Mouse (Mus musculus) stomach, postnatal 0 days (tissue): Measurements from ENCODE around the gene Crlf2. TPM values are rescaled to one million over a fixed set of nuclear protein-coding genes. Genes with fewer than 3 reads are reported as not detected.

ENCODE experiments used
- ATAC-seq: fragments of 200-750 bp; cut with Nextera tagmentation; 2 replicates; pipeline ENCODE4 v1.8.0; 2017; ENCODE audit not compliant: low FRiP score, low TSS enrichment
- DNase-seq: peaks from one replicate; pipeline ENCODE4 v3.0.0-alpha.2; 2016; ENCODE audit warnings: low spot score
- H3K27ac ChIP-seq: fragments of 300-500 bp; sonication (generic); replicated peaks from 2 replicates; pipeline ENCODE4 v1.5.1; 2014; ENCODE audit warnings: mild to moderate bottlenecking, control low read depth
- H3K27me3 ChIP-seq: fragments of 300-500 bp; sonication (generic); 2 replicates; pipeline ENCODE4 v1.6.1; 2014; ENCODE audit warnings: low read length; ENCODE audit not compliant: control insufficient read depth, insufficient read depth
- H3K36me3 ChIP-seq: fragments of 300-500 bp; sonication (generic); 2 replicates; pipeline ENCODE4 v1.6.1; 2014; ENCODE audit warnings: low read length, mixed read lengths; ENCODE audit not compliant: control insufficient read depth, insufficient read depth
- H3K4me1 ChIP-seq: fragments of 300-500 bp; sonication (generic); replicated peaks from 2 replicates; pipeline ENCODE4 v1.6.1; 2014; ENCODE audit warnings: antibody characterized with exemption; ENCODE audit not compliant: control insufficient read depth, insufficient read depth
- H3K4me2 ChIP-seq: fragments of 300-500 bp; sonication (generic); replicated peaks from 2 replicates; pipeline ENCODE4 v1.6.1; 2014; ENCODE audit warnings: low read depth, mild to moderate bottlenecking, control low read depth, moderate library complexity
- H3K4me3 ChIP-seq: fragments of 300-500 bp; sonication (generic); 2 replicates; pipeline ENCODE4 v1.5.1; 2014; ENCODE audit warnings: low read depth, low read length, control low read depth
- H3K9ac ChIP-seq: fragments of 300-500 bp; sonication (generic); 2 replicates; pipeline ENCODE4 v1.6.1; 2014; ENCODE audit warnings: mild to moderate bottlenecking, low read length, control low read depth, mixed read lengths
- H3K9me3 ChIP-seq: fragments of 300-500 bp; sonication (generic); 2 replicates; pipeline ENCODE4 v1.6.1; 2016; ENCODE audit warnings: low read length; ENCODE audit not compliant: control insufficient read depth
- CTCF ChIP-seq: IDR thresholded peaks from 2 replicates; pipeline ENCODE4 v1.5.1; 2016; ENCODE audit warnings: antibody characterized with exemption, low read depth, mild to moderate bottlenecking, moderate library complexity
- EP300 ChIP-seq: optimal IDR thresholded peaks from 2 replicates; pipeline ENCODE3; 2016; ENCODE audit warnings: antibody characterized with exemption
- WGBS: fragments of 180-500 bp; shearing (Covaris S2); extraction: QIAGEN DNeasy Blood & Tissue Kit; methylation state at CpG from one replicate; pipeline ENCODE4 v1.1.7; 2014; 5-methylcytosine and 5-hydroxymethylcytosine counted together
- polyA plus RNA-seq: library from polyadenylated mRNA; unstranded; fragments of >200 nt; fragmentation: Nextera tagmentation; extraction: Ambion mirVana; gene quantifications from 2 replicates; pipeline ENCODE4 v1.2.1, GENCODE M21; 2015

Gene Crlf2
- polyA plus RNA-seq, 1 experiment from 2014 or later = 9.9 TPM

DNA sequence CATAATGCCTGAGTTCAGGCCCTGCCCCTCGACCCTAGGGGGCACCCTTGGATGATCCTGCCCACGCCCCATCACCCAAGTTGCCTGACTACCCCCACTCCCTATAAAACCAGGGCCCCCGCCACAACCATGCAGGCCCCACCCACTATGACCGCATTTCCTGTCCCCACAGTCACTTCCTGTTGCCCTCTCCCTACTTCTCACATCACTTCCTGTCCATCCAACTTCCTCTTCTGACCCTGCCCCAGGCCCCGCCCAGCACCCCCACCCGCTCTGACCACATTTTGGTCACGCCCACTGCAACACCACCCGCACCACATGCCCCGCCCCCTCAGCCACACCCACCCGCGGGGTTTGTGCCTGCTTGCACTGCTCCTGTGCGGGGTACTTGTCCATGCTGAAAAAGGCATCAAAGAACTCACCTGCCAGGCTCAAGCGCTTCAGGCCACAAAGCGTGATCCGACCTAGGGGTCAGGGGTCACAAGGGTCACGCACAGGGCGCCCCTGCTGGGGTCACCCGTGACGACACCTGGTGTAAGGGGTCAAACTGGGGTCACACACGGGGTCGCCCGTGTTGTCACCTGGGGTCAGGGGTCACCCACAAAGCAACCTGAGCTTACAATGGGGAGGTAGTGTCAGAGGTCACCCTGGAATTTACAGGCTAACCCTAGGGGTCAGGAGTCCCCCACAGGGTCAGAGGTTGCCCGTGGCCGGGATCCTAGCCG lies 7.6 kb downstream of the Crlf2 start:
- no peaks in the 10 kb centered on the region for H3K27me3 ChIP-seq
- H3K4me3 ChIP-seq = no peak overlapping the region
- no peak overlapping the region for H3K4me2 ChIP-seq
- ATAC-seq (no peak), DNase-seq (peak; percentile 17)
- H3K4me1 ChIP-seq = no peaks in the 10 kb centered on the region
- no peak overlapping the region for H3K9ac ChIP-seq
- H3K36me3 ChIP-seq = no peaks in the 10 kb centered on the region
- no peak overlapping the region for H3K27ac ChIP-seq
- H3K9me3 ChIP-seq = peaks cover 16% of the 10 kb centered on the region
- 90% methylated on average over 25 of the region's 25 CpGs for WGBS
- TF ChIP-seq CTCF (no peak), EP300 (no peak)

DNA sequence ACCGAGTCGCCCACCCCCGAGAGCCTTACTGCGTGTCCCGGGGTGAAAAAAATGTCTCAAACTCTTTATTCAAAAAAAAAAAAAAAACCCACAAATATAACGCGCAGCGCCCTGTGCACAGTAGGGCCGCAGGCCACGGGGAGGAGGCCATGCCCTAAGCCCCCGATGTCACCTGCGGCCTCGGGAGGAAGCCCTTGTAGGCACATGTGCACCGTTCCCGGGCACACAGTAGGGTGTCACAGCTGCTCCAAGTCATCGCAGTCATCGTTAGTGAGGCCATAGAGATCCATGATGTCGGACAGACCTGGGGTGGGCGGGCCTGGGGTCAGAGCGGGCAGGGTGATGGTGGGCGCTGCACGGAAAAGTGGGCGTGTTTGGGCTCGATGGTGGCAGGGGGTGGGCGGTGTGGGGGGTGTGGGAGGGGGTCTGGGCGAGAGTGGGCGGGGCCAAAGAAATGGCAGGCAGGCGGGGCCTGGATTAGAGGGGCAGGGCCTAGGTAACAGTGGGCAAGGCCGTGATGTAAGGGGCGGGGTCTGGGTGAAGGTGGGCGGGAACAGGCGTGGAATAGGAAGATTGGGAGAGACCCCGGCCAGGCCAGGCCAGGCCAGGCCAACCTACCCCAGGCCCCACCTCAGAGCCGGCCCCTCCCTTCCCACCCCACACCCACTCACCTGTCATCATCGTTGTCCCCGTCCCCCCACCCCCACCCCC lies 8.4 kb downstream of the Crlf2 start:
- no peak for DNase-seq
- no peak overlapping the region for H3K27ac ChIP-seq
- WGBS = 92% methylated on average over 35 of the region's 36 CpGs
- no peak for ATAC-seq
- TF ChIP-seq CTCF (no peak), EP300 (no peak)
- H3K4me1 ChIP-seq = no peaks in the 10 kb centered on the region
- no peak overlapping the region for H3K4me3 ChIP-seq
- peaks cover 8% of the 10 kb centered on the region for H3K9me3 ChIP-seq
- H3K4me2 ChIP-seq = no peak overlapping the region
- H3K9ac ChIP-seq = no peak overlapping the region
- no peaks in the 10 kb centered on the region for H3K27me3 ChIP-seq
- no peaks in the 10 kb centered on the region for H3K36me3 ChIP-seq

DNA sequence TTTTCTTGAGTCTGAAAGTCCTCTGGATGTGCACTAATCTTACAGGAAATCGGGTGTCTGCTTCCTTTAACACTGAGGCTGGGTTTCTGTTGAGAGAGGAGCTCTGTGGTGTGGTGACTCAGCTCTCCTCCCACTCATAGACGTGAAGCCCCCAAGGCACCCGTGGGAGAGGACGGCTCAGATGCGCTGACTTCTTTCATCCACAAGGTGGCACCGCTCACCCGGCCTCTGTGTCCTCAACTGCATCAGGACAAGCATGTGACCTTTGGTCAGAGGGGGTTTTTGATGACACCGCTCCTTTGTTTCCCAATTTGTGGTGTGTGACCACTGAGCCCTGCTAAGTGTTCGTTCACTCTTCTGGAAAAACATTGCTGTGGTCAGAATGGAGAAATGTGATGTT lies 10.1 kb downstream of the Crlf2 start:
- H3K27ac ChIP-seq = no peak overlapping the region
- H3K36me3 ChIP-seq = no peaks in the 10 kb centered on the region
- ATAC-seq = no peak
- TF ChIP-seq EP300 = no peak
- peak; percentile 61 for TF ChIP-seq CTCF
- no peaks in the 10 kb centered on the region for H3K27me3 ChIP-seq
- peaks cover 4% of the 10 kb centered on the region for H3K9me3 ChIP-seq
- H3K4me3 ChIP-seq = no peak overlapping the region
- 66% methylated on average over 9 of the region's 9 CpGs for WGBS
- no peak for DNase-seq
- no peak overlapping the region for H3K9ac ChIP-seq
- no peaks in the 10 kb centered on the region for H3K4me1 ChIP-seq
- H3K4me2 ChIP-seq = no peak overlapping the region

DNA sequence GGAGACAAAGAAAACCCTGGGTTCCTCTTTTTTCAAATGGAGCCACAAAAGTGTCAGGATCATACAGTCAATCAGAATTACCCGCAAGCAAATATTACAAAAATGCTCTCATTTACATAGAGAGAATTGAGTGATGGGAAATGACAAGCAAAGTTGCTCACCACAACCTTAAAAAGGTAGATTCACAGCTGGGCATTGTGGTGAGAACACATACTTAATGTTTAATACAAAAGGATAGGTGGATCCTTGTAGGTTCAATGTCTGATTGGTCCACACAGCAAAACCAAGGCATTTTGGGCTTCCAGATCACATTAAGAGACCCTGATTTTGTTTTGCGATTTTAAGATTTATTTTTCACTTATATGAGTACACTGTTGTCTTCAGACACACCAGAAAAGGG lies 11.7 kb downstream of the Crlf2 start:
- Histone ChIP-seq H3K27ac (no peak overlapping the region), H3K4me3 (no peak overlapping the region), H3K4me2 (no peak overlapping the region), H3K9me3 (no peaks in the 10 kb centered on the region; the same call in 1 of the 2 replicates), H3K36me3 (no peaks in the 10 kb centered on the region), H3K4me1 (no peaks in the 10 kb centered on the region), H3K27me3 (no peaks in the 10 kb centered on the region), H3K9ac (no peak overlapping the region)
- ATAC-seq = no peak
- DNase-seq = no peak
- no peak for TF ChIP-seq EP300
- TF ChIP-seq CTCF = no peak
- 77% methylated on average over 2 of the region's 2 CpGs for WGBS

DNA sequence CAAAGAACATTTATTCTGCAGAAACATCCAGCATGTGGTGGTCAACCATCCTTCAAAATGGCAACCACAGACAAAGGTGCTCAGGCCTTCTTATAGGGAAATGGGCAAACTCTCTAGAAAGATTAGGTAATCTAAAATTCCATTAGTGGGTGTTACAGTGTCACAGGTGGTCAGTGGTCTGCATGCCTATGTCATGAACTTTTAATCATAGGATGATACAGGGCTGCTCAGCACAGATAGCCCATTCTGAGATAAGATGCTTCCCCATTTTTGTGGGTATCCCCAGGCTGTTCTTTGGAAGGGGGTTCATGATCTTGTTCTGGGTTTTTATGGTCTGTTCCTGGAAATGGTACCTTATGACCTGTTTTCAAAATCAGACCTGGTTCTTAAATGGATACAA lies 49.1 kb downstream of the Crlf2 start:
- Histone ChIP-seq H3K4me1 (no peaks in the 10 kb centered on the region), H3K27me3 (no peaks in the 10 kb centered on the region), H3K36me3 (no peaks in the 10 kb centered on the region), H3K9me3 (no peaks in the 10 kb centered on the region), H3K27ac (no peak overlapping the region), H3K4me3 (no peak overlapping the region), H3K9ac (no peak overlapping the region), H3K4me2 (no peak overlapping the region)
- ATAC-seq (no peak), DNase-seq (no peak)
- TF ChIP-seq CTCF (no peak), EP300 (no peak)

DNA sequence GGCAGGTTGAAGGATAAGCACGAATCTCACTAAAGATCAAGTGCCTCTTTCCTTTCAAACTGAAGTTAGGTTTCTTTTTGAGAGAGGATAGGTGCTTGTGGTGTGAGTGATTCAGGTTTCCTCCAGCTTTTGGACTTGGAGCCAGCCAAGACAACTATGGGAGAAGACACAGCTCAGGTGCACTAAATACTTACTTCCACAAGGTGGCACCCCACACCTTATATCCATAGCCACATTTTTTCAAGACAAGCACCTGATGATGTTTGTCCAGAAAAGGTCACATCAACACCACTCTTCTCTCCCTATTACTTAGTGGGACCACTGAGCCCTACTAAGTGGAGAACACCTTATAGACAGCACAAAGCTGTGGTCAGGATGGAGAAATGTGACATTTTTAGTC lies 52.1 kb downstream of the Crlf2 start:
- Histone ChIP-seq H3K9me3 (no peaks in the 10 kb centered on the region), H3K9ac (no peak overlapping the region), H3K27ac (no peak overlapping the region), H3K4me2 (no peak overlapping the region), H3K4me1 (no peaks in the 10 kb centered on the region), H3K36me3 (no peaks in the 10 kb centered on the region), H3K4me3 (no peak overlapping the region), H3K27me3 (no peaks in the 10 kb centered on the region)
- WGBS = 9% methylated on average over 1 of the region's 1 CpGs
- TF ChIP-seq CTCF = peak; percentile 68
- no peak for TF ChIP-seq EP300
- ATAC-seq = no peak
- no peak for DNase-seq

Other genes with a start within 250 kb of the Crlf2 start
- gene Vmn2r16, start 228.8 kb downstream of the Crlf2 start, polyA plus RNA-seq = not detected in 2 replicates
- gene Vmn2r17, start 139.3 kb downstream of the Crlf2 start, polyA plus RNA-seq = not detected in 2 replicates
- 1.3 TPM in 2 replicates for gene 5430403G16Rik, start 132.0 kb upstream of the Crlf2 start, polyA plus RNA-seq
- 10.5 and 12.2 TPM in 2 replicates for gene 4930522L14Rik, start 192.9 kb upstream of the Crlf2 start, polyA plus RNA-seq